Mouse (Mus musculus) kidney, postnatal 0 days (tissue): ENCODE data around the gene Sgk2. TPM values are rescaled to one million over a fixed set of nuclear protein-coding genes. Genes with fewer than 3 reads are reported as not detected.

Experiments
- ATAC-seq: fragments of 200-750 bp; cut with Nextera tagmentation; replicated peaks from 2 replicates; pipeline ENCODE4 v1.8.0; 2017; ENCODE audit warnings: low read depth, moderate number of reproducible peaks, moderate TSS enrichment, moderate library complexity; ENCODE audit not compliant: low FRiP score
- DNase-seq: peaks from one replicate; pipeline ENCODE4 v3.0.0-alpha.2; 2016; ENCODE audit warnings: low spot score
- H3K27ac ChIP-seq: fragments of 300-500 bp; sonication (generic); 2 replicates; pipeline ENCODE4 v1.5.1; 2014; ENCODE audit warnings: mild to moderate bottlenecking
- H3K27me3 ChIP-seq: fragments of 300-500 bp; sonication (generic); 2 replicates; pipeline ENCODE4 v1.6.1; 2014; ENCODE audit warnings: low read length, mixed read lengths; ENCODE audit not compliant: insufficient read depth
- H3K36me3 ChIP-seq: fragments of 300-500 bp; sonication (generic); 2 replicates; pipeline ENCODE4 v1.6.1; 2014; ENCODE audit warnings: low read length, mixed read lengths; ENCODE audit not compliant: insufficient read depth
- H3K4me1 ChIP-seq: fragments of 300-500 bp; sonication (generic); replicated peaks from 2 replicates; pipeline ENCODE4 v1.6.1; 2014; ENCODE audit warnings: antibody characterized with exemption, low read length, mixed read lengths; ENCODE audit not compliant: insufficient read depth
- H3K4me2 ChIP-seq: fragments of 300-500 bp; sonication (generic); 2 replicates; pipeline ENCODE4 v1.6.1; 2014; ENCODE audit warnings: mild to moderate bottlenecking, low read length, moderate library complexity, mixed read lengths
- H3K4me3 ChIP-seq: fragments of 300-500 bp; sonication (generic); replicated peaks from 2 replicates; pipeline ENCODE4 v1.5.1; 2014; ENCODE audit warnings: low read depth, low read length
- H3K9ac ChIP-seq: fragments of 300-500 bp; sonication (generic); 2 replicates; pipeline ENCODE4 v1.6.1; 2014; ENCODE audit warnings: low read depth, low read length
- H3K9me3 ChIP-seq: fragments of 300-500 bp; sonication (generic); replicated peaks from 2 replicates; pipeline ENCODE4 v1.6.1; 2016; ENCODE audit warnings: low read length, inconsistent platforms, mixed read lengths
- CTCF ChIP-seq: IDR thresholded peaks from 2 replicates; pipeline ENCODE4 v1.5.1; 2016; ENCODE audit warnings: antibody characterized with exemption, low read depth, mild to moderate bottlenecking, moderate library complexity
- WGBS: fragments of 180-500 bp; shearing (Covaris S2); extraction: QIAGEN DNeasy Blood & Tissue Kit; methylation state at CpG from one replicate; pipeline ENCODE4 v1.1.7; 2014; 5-methylcytosine and 5-hydroxymethylcytosine counted together
- polyA plus RNA-seq: library from polyadenylated mRNA; unstranded; fragments of >200 nt; fragmentation: Nextera tagmentation; extraction: Ambion mirVana; gene quantifications from 2 replicates; pipeline ENCODE4 v1.2.1, GENCODE M21; 2015

Gene Sgk2
- polyA plus RNA-seq, 1 experiment from 2014 or later, result 23.5 TPM

GRCm38 (mm10) chr2:162985923-162986322 is 1.2 kb upstream of the Sgk2 start:
- WGBS, result 47% methylated on average over 3 of the region's 3 CpGs
- ATAC-seq, result peak; percentile 67; the same call in 1 of the 2 replicates
- Histone ChIP-seq H3K27me3 (no peaks in the 10 kb centered on the region), H3K9ac (no peak overlapping the region), H3K36me3 (no peaks in the 10 kb centered on the region), H3K4me2 (no peak overlapping the region), H3K9me3 (no peaks in the 10 kb centered on the region), H3K27ac (peak overlapping the region; percentile 70), H3K4me3 (no peak overlapping the region), H3K4me1 (no peaks in the 10 kb centered on the region)
- TF ChIP-seq CTCF, result 0 out of 2 replicates have a peak, but pooled peaks have one; percentile 2
- DNase-seq, result peak; percentile 53

- Histone ChIP-seq H3K27me3 (no peaks in the 10 kb centered on the region), H3K4me2 (no peak overlapping the region), H3K9me3 (no peaks in the 10 kb centered on the region), H3K4me3 (no peak overlapping the region), H3K4me1 (no peaks in the 10 kb centered on the region), H3K27ac (peak overlapping the region; percentile 70), H3K36me3 (no peaks in the 10 kb centered on the region), H3K9ac (no peak overlapping the region)
- no peak for DNase-seq
- WGBS, result 73% methylated on average over 3 of the region's 3 CpGs
- TF ChIP-seq CTCF, result no peak
- peak; percentile 41; the same call in 1 of the 2 replicates for ATAC-seq
Measured at GRCm38 (mm10) chr2:162986764-162987163, 366 bp upstream of the Sgk2 start.

GRCm38 (mm10) chr2:162988235-162988634 is 1.1 kb downstream of the Sgk2 start:
- Histone ChIP-seq H3K36me3 (no peaks in the 10 kb centered on the region), H3K4me1 (no peaks in the 10 kb centered on the region), H3K9me3 (no peaks in the 10 kb centered on the region), H3K4me3 (no peak overlapping the region), H3K4me2 (peak overlapping the region; percentile 11; the same call in 1 of the 2 replicates), H3K27me3 (no peaks in the 10 kb centered on the region), H3K9ac (no peak overlapping the region), H3K27ac (no peak overlapping the region; the same call in 1 of the 2 replicates)
- WGBS, result 83% methylated on average over 4 of the region's 4 CpGs
- TF ChIP-seq CTCF, result no peak
- ATAC-seq, result no peak
- DNase-seq, result no peak

GRCm38 (mm10) chr2:162991394-162992083 is 4.4 kb downstream of the Sgk2 start:
- peak; percentile 40 for TF ChIP-seq CTCF
- no peaks in the 10 kb centered on the region for H3K9me3 ChIP-seq
- ATAC-seq, result peak; percentile 44
- H3K27ac ChIP-seq, result peak overlapping the region; percentile 62; the same call in 1 of the 2 replicates
- H3K4me3 ChIP-seq, result no peak overlapping the region
- no peak overlapping the region for H3K4me2 ChIP-seq
- H3K36me3 ChIP-seq, result no peaks in the 10 kb centered on the region
- no peaks in the 10 kb centered on the region for H3K27me3 ChIP-seq
- no peaks in the 10 kb centered on the region for H3K4me1 ChIP-seq
- H3K9ac ChIP-seq, result no peak overlapping the region
- DNase-seq, result no peak
- WGBS, result 41% methylated on average over 6 of the region's 6 CpGs

- DNase-seq, result no peak
- Histone ChIP-seq H3K27me3 (no peaks in the 10 kb centered on the region), H3K36me3 (no peaks in the 10 kb centered on the region), H3K4me1 (no peaks in the 10 kb centered on the region), H3K4me3 (no peak overlapping the region), H3K27ac (peak overlapping the region; percentile 32; the same call in 1 of the 2 replicates), H3K9me3 (no peaks in the 10 kb centered on the region), H3K9ac (no peak overlapping the region), H3K4me2 (no peak overlapping the region)
- ATAC-seq, result peak; percentile 71
- TF ChIP-seq CTCF, result no peak
Measured at GRCm38 (mm10) chr2:162992084-162992437, 4.9 kb downstream of the Sgk2 start.

GRCm38 (mm10) chr2:162993881-162994616 is 6.9 kb downstream of the Sgk2 start:
- no peak overlapping the region for H3K27ac ChIP-seq
- H3K4me3 ChIP-seq, result no peak overlapping the region
- DNase-seq, result no peak
- WGBS, result 75% methylated on average over 9 of the region's 9 CpGs
- H3K9me3 ChIP-seq, result no peaks in the 10 kb centered on the region
- no peaks in the 10 kb centered on the region for H3K4me1 ChIP-seq
- no peak overlapping the region for H3K9ac ChIP-seq
- H3K36me3 ChIP-seq, result no peaks in the 10 kb centered on the region
- H3K27me3 ChIP-seq, result no peaks in the 10 kb centered on the region
- TF ChIP-seq CTCF, result no peak
- ATAC-seq, result no peak
- H3K4me2 ChIP-seq, result no peak overlapping the region
